Mouse (Mus musculus) layer of hippocampus, adult 9-10 months (tissue): ENCODE data around the gene Mtmr3.

Experiments used
- DNase-seq: peaks from one replicate; pipeline ENCODE4 v3.0.0; 2022; ENCODE audit warnings: low spot score

Mtmr3 gene

GRCm38 (mm10) chr11:4464616-4465015 is 130.0 kb downstream of the Mtmr3 start:
- DNase-seq, result no peak

GRCm38 (mm10) chr11:4464186-4464585 is 130.5 kb downstream of the Mtmr3 start:
- DNase-seq, result no peak

- no peak for DNase-seq
Measured at GRCm38 (mm10) chr11:4462868-4463267, 131.8 kb downstream of the Mtmr3 start.

GRCm38 (mm10) chr11:4461154-4461553 is 133.5 kb downstream of the Mtmr3 start:
- DNase-seq, result no peak

- no peak for DNase-seq
Measured at GRCm38 (mm10) chr11:4460615-4461014, 134.0 kb downstream of the Mtmr3 start.

- no peak for DNase-seq
Measured at GRCm38 (mm10) chr11:4454895-4455535, 139.6 kb downstream of the Mtmr3 start.

- no peak for DNase-seq
Measured at GRCm38 (mm10) chr11:4452467-4453184, 142.0 kb downstream of the Mtmr3 start.

- peak; percentile 17 for DNase-seq
Measured at GRCm38 (mm10) chr11:4451116-4451515, 143.5 kb downstream of the Mtmr3 start.

GRCm38 (mm10) chr11:4446195-4446868 is 148.3 kb downstream of the Mtmr3 start:
- no peak for DNase-seq

GRCm38 (mm10) chr11:4442280-4442679 is 152.4 kb downstream of the Mtmr3 start:
- no peak for DNase-seq

- no peak for DNase-seq
Measured at GRCm38 (mm10) chr11:4440978-4441377, 153.7 kb downstream of the Mtmr3 start, which contains the start of gene Hormad2. Hormad2 (minus strand) TSS chr11:4441105.

GRCm38 (mm10) chr11:4438211-4438610 is 156.5 kb downstream of the Mtmr3 start:
- no peak for DNase-seq

- no peak for DNase-seq
Measured at GRCm38 (mm10) chr11:4437318-4437717, 157.3 kb downstream of the Mtmr3 start.

GRCm38 (mm10) chr11:4436631-4437030 is 158.0 kb downstream of the Mtmr3 start:
- peak; percentile 47 for DNase-seq

- no peak for DNase-seq
Measured at GRCm38 (mm10) chr11:4434461-4434860, 160.2 kb downstream of the Mtmr3 start.
